In genomic region chr3:59197329-59197948, GRCm38 (mm10) we compare ENCODE assay signal across 18 mouse cellular contexts. TPM values are rescaled to one million over a fixed set of nuclear protein-coding genes. Genes with fewer than 3 reads are reported as not detected.
"Had no signal": no experiment of that assay in that cellular context is flagged by ENCODE, and none has a peak within 500 bp of the region (broad histone marks: within the 10 kb centered on the region; RNA-seq: fewer than 3 reads in every experiment).

No protein-coding gene starts in this region.

- DNase-seq: kidney, postnatal 10 days; kidney, postnatal 4 days; lung, adult 18-20 months; thymus, adult 2 months; thymus, postnatal 25 days had no signal

- H3K4me2 ChIP-seq: limb, embryonic 12.5 days; midbrain, embryonic 13.5 days; neural tube, embryonic 15.5 days had no signal

- H3K4me1 ChIP-seq: limb, embryonic 12.5 days; midbrain, embryonic 13.5 days; neural tube, embryonic 15.5 days had no signal

- H3K9ac ChIP-seq: limb, embryonic 12.5 days; liver, embryonic 14.5 days; midbrain, embryonic 13.5 days; neural tube, embryonic 15.5 days had no signal

- H3K27ac ChIP-seq: layer of hippocampus, adult 2 months; limb, embryonic 12.5 days; liver, embryonic 14.5 days; midbrain, embryonic 13.5 days; neural tube, embryonic 15.5 days had no signal

- H3K27me3 ChIP-seq: limb, embryonic 12.5 days; midbrain, embryonic 13.5 days; neural tube, embryonic 15.5 days had no signal

- H3K36me3 ChIP-seq: limb, embryonic 12.5 days; midbrain, embryonic 13.5 days; neural tube, embryonic 15.5 days had no signal

- ATAC-seq: midbrain, embryonic 13.5 days had no signal

- H3K9me3 ChIP-seq: limb, embryonic 12.5 days; midbrain, embryonic 13.5 days; neural tube, embryonic 15.5 days had no signal

- H3K4me3 ChIP-seq: layer of hippocampus, adult 2 months; limb, embryonic 12.5 days; midbrain, embryonic 13.5 days; myocyte; neural tube, embryonic 15.5 days had no signal

RNA-seq across cellular contexts. Expression of gene Gpr87, which starts 2.5 kb away (rescaled TPM):
- total RNA-seq: layer of hippocampus, adult 2 months; layer of hippocampus, postnatal 10 days; left cerebral cortex, postnatal 10 days; liver, adult 2 months; megakaryocyte-erythroid progenitor cell, adult 5-6 weeks had no signal
- polyA plus RNA-seq: liver, adult 2 months; liver, embryonic 14.5 days; lung, embryonic 16.5 days; myocyte; neural tube, embryonic 11.5 days; testis, adult 2 months had no signal

RNA-seq across cellular contexts. Expression of gene P2ry13, which starts 13.2 kb away (rescaled TPM):
- total RNA-seq: megakaryocyte-erythroid progenitor cell, adult 5-6 weeks had no signal
- polyA plus RNA-seq: myocyte had no signal
